Mouse (Mus musculus) lung, embryonic 14.5 days (tissue): ENCODE results near the gene E2f6. TPM values are rescaled to one million over a fixed set of nuclear protein-coding genes. Genes with fewer than 3 reads are reported as not detected.

Experiments
- ATAC-seq: fragments of 200-750 bp; cut with Nextera tagmentation; 2 replicates; pipeline ENCODE4 v1.8.0; 2017; ENCODE audit warnings: mild to moderate bottlenecking, moderate TSS enrichment, moderate library complexity; ENCODE audit not compliant: insufficient read depth
- DNase-seq: peaks from one replicate; pipeline ENCODE4 v3.0.0-alpha.2; 2015
- H3K27ac ChIP-seq: fragments of 300-500 bp; sonication (generic); 2 replicates; pipeline ENCODE4 v1.5.1; 2014; ENCODE audit warnings: low read depth, mild to moderate bottlenecking, moderate library complexity
- H3K27me3 ChIP-seq: fragments of 300-500 bp; sonication (generic); 2 replicates; pipeline ENCODE4 v1.6.1; 2014; ENCODE audit warnings: low read length, control low read depth; ENCODE audit not compliant: insufficient read depth
- H3K36me3 ChIP-seq: fragments of 300-500 bp; sonication (generic); 2 replicates; pipeline ENCODE4 v1.6.1; 2014; ENCODE audit warnings: control low read depth; ENCODE audit not compliant: insufficient read depth
- H3K4me1 ChIP-seq: fragments of 300-500 bp; sonication (generic); 2 replicates; pipeline ENCODE4 v1.6.1; 2014; ENCODE audit warnings: antibody characterized with exemption, control low read depth; ENCODE audit not compliant: insufficient read depth
- H3K4me2 ChIP-seq: fragments of 300-500 bp; sonication (generic); 2 replicates; pipeline ENCODE4 v1.6.1; 2014; ENCODE audit warnings: mild to moderate bottlenecking
- H3K4me3 ChIP-seq: fragments of 300-500 bp; sonication (generic); 2 replicates; pipeline ENCODE4 v1.5.1; 2014; ENCODE audit warnings: low read depth, low read length
- H3K9ac ChIP-seq: fragments of 300-500 bp; sonication (generic); 2 replicates; pipeline ENCODE4 v1.6.1; 2014
- H3K9me3 ChIP-seq: fragments of 300-500 bp; sonication (generic); 2 replicates; pipeline ENCODE4 v1.6.1; 2016; ENCODE audit warnings: low read depth, low read length, control low read depth
- CTCF ChIP-seq: IDR thresholded peaks from 2 replicates; pipeline ENCODE4 v1.5.1; 2016; ENCODE audit warnings: antibody characterized with exemption, low read depth
- WGBS: fragments of 180-500 bp; shearing (Covaris S2); extraction: QIAGEN DNeasy Blood & Tissue Kit; methylation state at CpG from one replicate; pipeline ENCODE4 v1.1.7; 2014; 5-methylcytosine and 5-hydroxymethylcytosine counted together
- polyA plus RNA-seq: library from polyadenylated mRNA; unstranded; fragments of >200 nt; fragmentation: Nextera tagmentation; extraction: Ambion mirVana; gene quantifications from 2 replicates; pipeline ENCODE4 v1.2.1, GENCODE M21; 2014

E2f6 gene
- 49.0 and 49.8 TPM in 2 replicates for polyA plus RNA-seq

GRCm38 (mm10) chr12:16810525-16811431, at the start of gene E2f6:
Gene E2f6 (plus strand): TSS chr12:16810963.
- Histone ChIP-seq H3K9ac (peak within 1 kb of the TSS; percentile 90), H3K27me3 (peaks cover 14% of the 10 kb centered on the region; the same call in 1 of the 2 replicates), H3K4me1 (peaks cover 9% of the 10 kb centered on the region), H3K9me3 (no peaks in the 10 kb centered on the region), H3K27ac (peak within 1 kb of the TSS; percentile 66; the same call in 1 of the 2 replicates), H3K36me3 (peaks cover 9% of the 10 kb centered on the region; the same call in 1 of the 2 replicates), H3K4me3 (peak within 1 kb of the TSS; percentile 80), H3K4me2 (peak within 1 kb of the TSS; percentile 93)
- TF ChIP-seq CTCF, result no peak
- peak; percentile 92 for DNase-seq
- ATAC-seq, result peak; percentile 84
- 6% methylated on average over 80 of the region's 81 CpGs for WGBS

- no peak overlapping the region for H3K9ac ChIP-seq
- H3K4me1 ChIP-seq, result no peaks in the 10 kb centered on the region
- DNase-seq (no peak), ATAC-seq (no peak)
- no peak for TF ChIP-seq CTCF
- no peak overlapping the region for H3K27ac ChIP-seq
- no peaks in the 10 kb centered on the region for H3K9me3 ChIP-seq
- H3K4me2 ChIP-seq, result no peak overlapping the region
- H3K36me3 ChIP-seq, result no peaks in the 10 kb centered on the region
- WGBS, result 100% methylated on average over 3 of the region's 3 CpGs
- no peak overlapping the region for H3K4me3 ChIP-seq
- H3K27me3 ChIP-seq, result no peaks in the 10 kb centered on the region
These were observed 49.3 kb upstream of the E2f6 start for GRCm38 (mm10) chr12:16761461-16761860.

- Histone ChIP-seq H3K27me3 (no peaks in the 10 kb centered on the region), H3K9me3 (no peaks in the 10 kb centered on the region), H3K9ac (no peak overlapping the region), H3K36me3 (no peaks in the 10 kb centered on the region), H3K27ac (no peak overlapping the region), H3K4me2 (no peak overlapping the region), H3K4me1 (no peaks in the 10 kb centered on the region), H3K4me3 (no peak overlapping the region)
- TF ChIP-seq CTCF, result no peak
- 71% methylated on average over 4 of the region's 4 CpGs for WGBS
- ATAC-seq, result no peak
- no peak for DNase-seq
These were observed 46.9 kb upstream of the E2f6 start for GRCm38 (mm10) chr12:16763649-16764422.

- Histone ChIP-seq H3K36me3 (no peaks in the 10 kb centered on the region), H3K4me3 (no peak overlapping the region), H3K4me1 (no peaks in the 10 kb centered on the region), H3K27me3 (no peaks in the 10 kb centered on the region), H3K4me2 (no peak overlapping the region), H3K9me3 (no peaks in the 10 kb centered on the region), H3K9ac (no peak overlapping the region), H3K27ac (no peak overlapping the region)
- no peak; the same call in 1 of the 2 replicates for ATAC-seq
- TF ChIP-seq CTCF, result no peak
- 47% methylated on average over 12 of the region's 12 CpGs for WGBS
- no peak for DNase-seq
These were observed 45.9 kb upstream of the E2f6 start for GRCm38 (mm10) chr12:16764776-16765445.

- no peak for TF ChIP-seq CTCF
- no peaks in the 10 kb centered on the region for H3K36me3 ChIP-seq
- no peak for DNase-seq
- H3K4me3 ChIP-seq, result no peak overlapping the region
- ATAC-seq, result no peak
- no peak overlapping the region for H3K9ac ChIP-seq
- H3K9me3 ChIP-seq, result no peaks in the 10 kb centered on the region
- 21% methylated on average over 3 of the region's 3 CpGs for whole genome bisulfite sequencing
- H3K4me2 ChIP-seq, result no peak overlapping the region
- H3K27ac ChIP-seq, result no peak overlapping the region
- H3K4me1 ChIP-seq, result no peaks in the 10 kb centered on the region
- no peaks in the 10 kb centered on the region for H3K27me3 ChIP-seq
These were observed 42.5 kb upstream of the E2f6 start for GRCm38 (mm10) chr12:16768251-16768650.

GRCm38 (mm10) chr12:16768711-16769110, 42.1 kb upstream of the E2f6 start:
- no peak overlapping the region for H3K4me3 ChIP-seq
- H3K4me1 ChIP-seq, result no peaks in the 10 kb centered on the region
- 55% methylated on average over 2 of the region's 2 CpGs for WGBS
- no peaks in the 10 kb centered on the region for H3K9me3 ChIP-seq
- no peaks in the 10 kb centered on the region for H3K27me3 ChIP-seq
- no peak overlapping the region for H3K4me2 ChIP-seq
- TF ChIP-seq CTCF, result no peak
- no peaks in the 10 kb centered on the region for H3K36me3 ChIP-seq
- H3K27ac ChIP-seq, result no peak overlapping the region
- ATAC-seq, result no peak
- H3K9ac ChIP-seq, result no peak overlapping the region
- no peak for DNase-seq
